Mouse (Mus musculus) right cerebral cortex, postnatal 14 days (tissue): ENCODE measurements around the gene Tac4.

Experiments used
- DNase-seq: peaks from one replicate; pipeline ENCODE4 v3.0.0; 2022

The Tac4 gene

GRCm38 (mm10) chr11:95318116-95318515 lies 56.8 kb downstream of the Tac4 start:
- DNase-seq = no peak
